Mouse (Mus musculus) midbrain, embryonic 15.5 days (tissue): ENCODE measurements at regions not wholly inside any gene's neighbourhood (a gene's known extent, or its start where the extent isn't known, plus 50 kb on each side); places are given as distances from the start of the nearest gene placed in this dataset.

Experiments used
- ATAC-seq: fragments of 200-750 bp; cut with Nextera tagmentation; replicated peaks from 2 replicates; pipeline ENCODE4 v1.8.0; 2017; ENCODE audit warnings: moderate TSS enrichment
- H3K27ac ChIP-seq: fragments of 300-500 bp; sonication (generic); 2 replicates; pipeline ENCODE4 v1.5.1; 2015; ENCODE audit warnings: mild to moderate bottlenecking, inconsistent platforms
- H3K27me3 ChIP-seq: fragments of 300-500 bp; sonication (generic); replicated peaks from 2 replicates; pipeline ENCODE4 v1.6.1; 2015; ENCODE audit warnings: inconsistent platforms
- H3K36me3 ChIP-seq: fragments of 300-500 bp; sonication (generic); replicated peaks from 2 replicates; pipeline ENCODE4 v1.6.1; 2015; ENCODE audit warnings: inconsistent platforms
- H3K4me1 ChIP-seq: fragments of 300-500 bp; sonication (generic); 2 replicates; pipeline ENCODE4 v1.6.1; 2015; ENCODE audit warnings: inconsistent platforms
- H3K4me2 ChIP-seq: fragments of 300-500 bp; sonication (generic); 2 replicates; pipeline ENCODE4 v1.6.1; 2015; ENCODE audit warnings: inconsistent platforms, mild to moderate bottlenecking, moderate library complexity
- H3K4me3 ChIP-seq: fragments of 300-500 bp; sonication (generic); 2 replicates; pipeline ENCODE4 v1.5.1; 2015; ENCODE audit warnings: mild to moderate bottlenecking, inconsistent platforms
- H3K9ac ChIP-seq: fragments of 300-500 bp; sonication (generic); 2 replicates; pipeline ENCODE4 v1.6.1; 2015; ENCODE audit warnings: mild to moderate bottlenecking, inconsistent platforms
- H3K9me3 ChIP-seq: fragments of 300-500 bp; sonication (generic); 2 replicates; pipeline ENCODE4 v1.6.1; 2016; ENCODE audit warnings: inconsistent platforms
- WGBS: fragments of 180-500 bp; shearing (Covaris S2); methylation state at CpG from one replicate; pipeline ENCODE4 v1.1.7; 2015; ENCODE audit warnings: mixed read lengths; 5-methylcytosine and 5-hydroxymethylcytosine counted together

- Histone ChIP-seq H3K9ac (no peak overlapping the region), H3K4me3 (no peak overlapping the region), H3K36me3 (no peaks in the 10 kb centered on the region), H3K27ac (no peak overlapping the region), H3K9me3 (no peaks in the 10 kb centered on the region), H3K4me1 (no peaks in the 10 kb centered on the region), H3K4me2 (no peak overlapping the region), H3K27me3 (no peaks in the 10 kb centered on the region)
- WGBS = 74% methylated on average over 5 of the region's 5 CpGs
- no peak for ATAC-seq
Observed at GRCm38 (mm10) chr2:117524437-117524836, 181.6 kb upstream of the Rasgrp1 start.

- H3K9ac ChIP-seq = no peak overlapping the region
- H3K36me3 ChIP-seq = no peaks in the 10 kb centered on the region
- no peak for ATAC-seq
- no peak overlapping the region for H3K27ac ChIP-seq
- no peaks in the 10 kb centered on the region for H3K9me3 ChIP-seq
- peaks cover 8% of the 10 kb centered on the region; the same call in 1 of the 2 replicates for H3K27me3 ChIP-seq
- H3K4me1 ChIP-seq = no peaks in the 10 kb centered on the region
- 66% methylated on average over 5 of the region's 5 CpGs for WGBS
- no peak overlapping the region for H3K4me3 ChIP-seq
- no peak overlapping the region for H3K4me2 ChIP-seq
Observed at GRCm38 (mm10) chr2:117538865-117539264, 196.1 kb upstream of the Rasgrp1 start.

- WGBS = 43% methylated on average over 3 of the region's 3 CpGs
Observed at GRCm38 (mm10) chr2:117539285-117539684, 196.5 kb upstream of the Rasgrp1 start.

GRCm38 (mm10) chr2:117541471-117541870 lies 198.7 kb upstream of the Rasgrp1 start:
- ATAC-seq = peak; percentile 63
- WGBS = 20% methylated on average over 6 of the region's 6 CpGs

More at GRCm38 (mm10) chr2:117539285-117539684, 196.5 kb upstream of the Rasgrp1 start:
- no peak overlapping the region for H3K4me2 ChIP-seq
- H3K4me1 ChIP-seq = no peaks in the 10 kb centered on the region
- no peak overlapping the region for H3K27ac ChIP-seq
- no peaks in the 10 kb centered on the region for H3K9me3 ChIP-seq
- ATAC-seq = no peak
- peaks cover 8% of the 10 kb centered on the region; the same call in 1 of the 2 replicates for H3K27me3 ChIP-seq
- no peak overlapping the region for H3K4me3 ChIP-seq
- H3K9ac ChIP-seq = no peak overlapping the region
- H3K36me3 ChIP-seq = no peaks in the 10 kb centered on the region

DNA sequence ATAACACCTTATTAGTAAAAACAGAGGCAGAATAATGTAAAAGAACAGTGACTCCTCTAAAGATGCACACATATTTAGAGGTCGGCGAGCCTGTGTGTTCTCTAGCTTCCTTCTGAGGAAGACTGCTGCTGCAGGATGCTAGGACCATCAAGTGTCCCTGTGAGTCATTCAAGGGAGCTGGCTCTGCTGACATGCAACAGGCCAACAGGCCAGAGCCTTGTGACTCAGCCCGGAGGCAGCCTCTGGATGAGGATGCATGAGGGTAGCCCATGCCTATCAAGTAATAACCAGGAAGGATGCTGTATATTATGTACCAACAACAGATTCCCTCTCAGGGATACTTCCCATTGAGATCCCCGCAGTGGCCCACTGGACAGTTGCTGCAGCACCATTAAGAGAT lies 199.5 kb upstream of the Rasgrp1 start:
- no peak overlapping the region for H3K9ac ChIP-seq
- no peaks in the 10 kb centered on the region for H3K9me3 ChIP-seq
- peaks cover 8% of the 10 kb centered on the region; the same call in 1 of the 2 replicates for H3K27me3 ChIP-seq
- no peak overlapping the region for H3K4me3 ChIP-seq
- no peaks in the 10 kb centered on the region for H3K36me3 ChIP-seq
- H3K4me2 ChIP-seq = no peak overlapping the region
- ATAC-seq = no peak
- WGBS = 81% methylated on average over 4 of the region's 4 CpGs
- no peak overlapping the region for H3K27ac ChIP-seq
- no peaks in the 10 kb centered on the region for H3K4me1 ChIP-seq

More at GRCm38 (mm10) chr2:117541471-117541870, 198.7 kb upstream of the Rasgrp1 start:
- Histone ChIP-seq H3K4me1 (no peaks in the 10 kb centered on the region), H3K4me3 (no peak overlapping the region), H3K4me2 (no peak overlapping the region), H3K9ac (no peak overlapping the region), H3K27ac (no peak overlapping the region), H3K27me3 (peaks cover 8% of the 10 kb centered on the region; the same call in 1 of the 2 replicates), H3K9me3 (no peaks in the 10 kb centered on the region), H3K36me3 (no peaks in the 10 kb centered on the region)

DNA sequence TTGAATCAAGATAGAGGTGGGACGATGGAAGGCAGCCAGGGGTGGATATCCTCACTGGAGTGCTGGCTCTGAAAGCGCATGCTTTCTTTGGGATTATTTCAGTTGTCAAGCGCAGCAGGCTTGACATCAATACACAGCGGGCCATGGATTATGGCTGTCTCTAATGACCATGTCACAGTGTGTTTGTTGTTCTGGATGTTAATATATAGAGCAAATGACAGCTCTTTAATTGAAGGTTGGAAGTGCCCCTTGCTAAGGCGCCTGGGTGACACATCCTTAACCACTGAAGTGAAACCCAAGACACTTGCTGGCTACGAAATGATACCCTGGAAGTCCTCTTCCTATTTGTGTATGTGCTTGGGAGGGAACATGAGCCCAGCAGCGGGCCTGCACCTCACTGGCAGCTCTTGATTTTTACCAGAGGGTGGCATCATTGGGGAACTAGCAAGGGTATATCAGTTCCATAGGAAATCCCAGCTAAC lies 200.5 kb upstream of the Rasgrp1 start:
- peaks cover 8% of the 10 kb centered on the region; the same call in 1 of the 2 replicates for H3K27me3 ChIP-seq
- no peak overlapping the region for H3K27ac ChIP-seq
- no peaks in the 10 kb centered on the region for H3K4me1 ChIP-seq
- WGBS = 32% methylated on average over 7 of the region's 7 CpGs
- no peaks in the 10 kb centered on the region for H3K36me3 ChIP-seq
- H3K4me2 ChIP-seq = no peak overlapping the region
- H3K9me3 ChIP-seq = no peaks in the 10 kb centered on the region
- H3K9ac ChIP-seq = no peak overlapping the region
- ATAC-seq = peak; percentile 30; the same call in 1 of the 2 replicates
- no peak overlapping the region for H3K4me3 ChIP-seq

DNA sequence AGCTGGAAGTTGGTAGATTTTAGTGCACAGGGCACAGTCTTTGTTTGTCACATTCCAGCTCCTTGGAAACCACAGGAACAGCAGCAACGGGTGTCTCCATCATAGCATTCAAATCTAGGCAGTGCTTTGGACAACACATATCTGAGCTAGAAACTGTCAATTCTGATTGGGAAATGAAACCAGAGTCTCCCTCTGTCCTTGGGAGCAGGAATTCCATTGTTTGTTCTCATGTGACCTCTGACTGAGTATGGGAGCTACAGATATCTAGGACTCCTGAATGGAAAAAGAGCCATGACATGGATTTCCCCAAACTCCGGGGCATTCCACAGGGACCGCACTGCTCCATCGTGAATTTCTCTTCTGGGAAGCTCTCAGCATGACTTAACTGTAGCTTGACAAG lies 205.5 kb upstream of the Rasgrp1 start:
- no peaks in the 10 kb centered on the region for H3K36me3 ChIP-seq
- no peak for ATAC-seq
- no peaks in the 10 kb centered on the region for H3K27me3 ChIP-seq
- 72% methylated on average over 4 of the region's 4 CpGs for WGBS
- no peaks in the 10 kb centered on the region for H3K9me3 ChIP-seq
- no peak overlapping the region for H3K4me3 ChIP-seq
- H3K4me2 ChIP-seq = no peak overlapping the region
- no peak overlapping the region for H3K27ac ChIP-seq
- no peak overlapping the region for H3K9ac ChIP-seq
- no peaks in the 10 kb centered on the region for H3K4me1 ChIP-seq

DNA sequence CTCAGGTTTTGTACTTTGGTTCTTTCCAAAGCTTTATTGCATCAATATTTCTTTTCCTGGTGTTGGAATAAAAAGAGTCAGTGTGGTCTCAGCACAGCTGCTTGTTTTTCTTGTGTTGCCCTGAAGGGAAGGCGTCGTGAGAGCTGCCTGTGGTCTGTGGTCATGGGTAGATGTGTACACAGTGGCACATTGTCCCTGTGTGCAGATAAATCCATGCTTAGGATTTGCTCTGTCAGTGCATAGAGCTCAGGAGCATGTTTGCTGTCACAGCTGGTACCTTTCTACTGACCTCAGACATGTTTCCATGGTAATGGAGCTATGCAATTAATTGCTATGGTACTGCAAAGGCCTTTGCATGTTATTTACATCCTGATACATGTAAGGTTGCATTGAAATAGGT lies 213.5 kb upstream of the Rasgrp1 start:
- Histone ChIP-seq H3K27me3 (no peaks in the 10 kb centered on the region), H3K9ac (no peak overlapping the region), H3K9me3 (no peaks in the 10 kb centered on the region), H3K4me1 (no peaks in the 10 kb centered on the region), H3K4me2 (no peak overlapping the region), H3K27ac (no peak overlapping the region), H3K4me3 (no peak overlapping the region), H3K36me3 (no peaks in the 10 kb centered on the region)
- ATAC-seq = no peak
- WGBS = 67% methylated on average over 2 of the region's 2 CpGs

GRCm38 (mm10) chr2:117570987-117571386 lies 228.2 kb upstream of the Rasgrp1 start:
- WGBS = 85% methylated on average over 7 of the region's 7 CpGs

DNA sequence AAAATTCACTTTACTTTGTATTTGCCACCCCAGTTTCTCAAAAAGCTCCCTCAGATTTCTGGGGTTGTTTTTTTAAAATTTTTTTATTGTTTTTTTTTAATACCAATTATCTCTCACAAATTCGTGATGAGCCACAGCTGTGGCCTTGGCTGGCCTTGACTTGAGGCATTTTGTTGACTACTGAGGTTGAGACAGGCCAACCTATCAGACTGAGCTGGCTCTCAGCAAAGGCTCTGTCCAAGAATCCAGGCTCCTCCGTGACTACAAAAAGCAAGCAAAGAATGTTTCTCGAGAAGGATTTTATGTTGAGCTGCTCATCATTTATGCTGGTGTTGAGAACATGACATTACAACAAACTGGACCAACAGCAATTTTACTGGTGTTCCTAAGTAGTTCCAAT lies 244.6 kb upstream of the Rasgrp1 start:
- H3K27ac ChIP-seq = no peak overlapping the region
- no peaks in the 10 kb centered on the region for H3K4me1 ChIP-seq

More at GRCm38 (mm10) chr2:117570987-117571386, 228.2 kb upstream of the Rasgrp1 start:
- H3K4me1 ChIP-seq = no peaks in the 10 kb centered on the region
- no peaks in the 10 kb centered on the region for H3K27me3 ChIP-seq
- no peak for ATAC-seq
- H3K4me3 ChIP-seq = no peak overlapping the region
- H3K27ac ChIP-seq = no peak overlapping the region
- no peaks in the 10 kb centered on the region for H3K9me3 ChIP-seq
- no peak overlapping the region for H3K4me2 ChIP-seq
- no peaks in the 10 kb centered on the region for H3K36me3 ChIP-seq
- no peak overlapping the region for H3K9ac ChIP-seq

DNA sequence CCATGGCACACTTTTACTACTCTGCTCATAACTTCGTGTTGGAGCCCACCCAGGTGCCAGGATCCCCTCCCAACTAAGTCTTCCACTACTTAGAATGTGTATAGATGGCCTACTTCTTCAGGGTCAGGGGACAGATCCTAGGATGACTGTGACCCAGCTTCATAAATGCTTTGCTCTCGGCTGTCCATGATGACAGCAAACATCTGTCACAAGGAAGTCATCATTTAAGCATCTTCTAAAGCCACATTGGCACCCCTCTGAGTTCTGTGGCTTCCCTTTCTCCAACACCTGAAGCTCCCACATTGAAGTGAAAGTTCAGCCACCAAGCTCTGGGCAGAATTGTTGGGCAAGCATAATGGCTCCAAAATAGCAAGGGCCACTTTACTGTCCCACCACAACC lies 252.2 kb upstream of the Rasgrp1 start:
- no peaks in the 10 kb centered on the region for H3K36me3 ChIP-seq
- no peak for ATAC-seq
- no peak overlapping the region for H3K27ac ChIP-seq
- no peak overlapping the region for H3K4me3 ChIP-seq
- no peak overlapping the region for H3K9ac ChIP-seq
- no peaks in the 10 kb centered on the region for H3K4me1 ChIP-seq
- H3K27me3 ChIP-seq = no peaks in the 10 kb centered on the region
- WGBS = 60% methylated on average over 2 of the region's 2 CpGs
- no peak overlapping the region for H3K4me2 ChIP-seq
- no peaks in the 10 kb centered on the region for H3K9me3 ChIP-seq

More for the DNA sequence above, 244.6 kb upstream of the Rasgrp1 start:
- Histone ChIP-seq H3K4me3 (no peak overlapping the region), H3K9me3 (no peaks in the 10 kb centered on the region), H3K36me3 (no peaks in the 10 kb centered on the region), H3K27me3 (no peaks in the 10 kb centered on the region), H3K9ac (no peak overlapping the region), H3K4me2 (no peak overlapping the region)
- 75% methylated on average over 3 of the region's 3 CpGs for WGBS
- no peak for ATAC-seq

GRCm38 (mm10) chr2:117597573-117597972 lies 254.8 kb upstream of the Rasgrp1 start:
- no peak overlapping the region for H3K9ac ChIP-seq
- no peak for ATAC-seq

GRCm38 (mm10) chr2:117614772-117615171 lies 272.0 kb upstream of the Rasgrp1 start:
- Histone ChIP-seq H3K4me1 (no peaks in the 10 kb centered on the region), H3K4me2 (no peak overlapping the region), H3K27me3 (no peaks in the 10 kb centered on the region), H3K4me3 (no peak overlapping the region), H3K9me3 (no peaks in the 10 kb centered on the region), H3K27ac (no peak overlapping the region), H3K36me3 (no peaks in the 10 kb centered on the region), H3K9ac (no peak overlapping the region)
- no peak for ATAC-seq
- WGBS = 47% methylated on average over 1 of the region's 1 CpGs

More at GRCm38 (mm10) chr2:117597573-117597972, 254.8 kb upstream of the Rasgrp1 start:
- Histone ChIP-seq H3K9me3 (no peaks in the 10 kb centered on the region), H3K36me3 (no peaks in the 10 kb centered on the region), H3K27me3 (no peaks in the 10 kb centered on the region), H3K4me3 (no peak overlapping the region), H3K4me1 (no peaks in the 10 kb centered on the region), H3K4me2 (no peak overlapping the region), H3K27ac (no peak overlapping the region)
